Mouse (Mus musculus): ENCODE data around the gene Hoxa13. TPM values are rescaled to one million over a fixed set of nuclear protein-coding genes. Genes with fewer than 3 reads are reported as not detected.

Gene Hoxa13
- not detected in 2 replicates for total RNA-seq (2015; ENCODE audit: low replicate concordance)
- total RNA-seq (2017; ENCODE audit: low replicate concordance), result not detected in 2 replicates

GRCm38 (mm10) chr6:52260654-52261575 lies at the start of gene Hoxa13:
Gene Hoxa13, minus strand, starts transcription at chr6:52260880.
- no peak for ATAC-seq (replicated peaks; ENCODE audit: low FRiP score, poor library complexity, severe bottlenecking)

GRCm38 (mm10) chr6:52310366-52310765 lies 49.7 kb upstream of the Hoxa13 start:
- ATAC-seq (replicated peaks; ENCODE audit: low FRiP score, poor library complexity, severe bottlenecking), result no peak

- no peak for ATAC-seq (replicated peaks; ENCODE audit: low FRiP score, poor library complexity, severe bottlenecking)
Observed at GRCm38 (mm10) chr6:52309766-52310165, 49.1 kb upstream of the Hoxa13 start.

- no peak for ATAC-seq (replicated peaks; ENCODE audit: low FRiP score, poor library complexity, severe bottlenecking)
Observed at GRCm38 (mm10) chr6:52305877-52306389, 45.3 kb upstream of the Hoxa13 start.

- no peak for ATAC-seq (replicated peaks; ENCODE audit: low FRiP score, poor library complexity, severe bottlenecking)
Observed at GRCm38 (mm10) chr6:52303426-52303825, 42.7 kb upstream of the Hoxa13 start.

- ATAC-seq (replicated peaks; ENCODE audit: low FRiP score, poor library complexity, severe bottlenecking), result no peak
Observed at GRCm38 (mm10) chr6:52300806-52301205, 40.1 kb upstream of the Hoxa13 start.

GRCm38 (mm10) chr6:52298511-52298910 lies 37.8 kb upstream of the Hoxa13 start:
- ATAC-seq (replicated peaks; ENCODE audit: low FRiP score, poor library complexity, severe bottlenecking), result no peak

GRCm38 (mm10) chr6:52294616-52295015 lies 33.9 kb upstream of the Hoxa13 start:
- no peak for ATAC-seq (replicated peaks; ENCODE audit: low FRiP score, poor library complexity, severe bottlenecking)

GRCm38 (mm10) chr6:52292328-52292727 lies 31.6 kb upstream of the Hoxa13 start:
- no peak for ATAC-seq (replicated peaks; ENCODE audit: low FRiP score, poor library complexity, severe bottlenecking)

- no peak for ATAC-seq (replicated peaks; ENCODE audit: low FRiP score, poor library complexity, severe bottlenecking)
Observed at GRCm38 (mm10) chr6:52291021-52291860, 30.6 kb upstream of the Hoxa13 start.

- ATAC-seq (replicated peaks; ENCODE audit: low FRiP score, poor library complexity, severe bottlenecking), result no peak
Observed at GRCm38 (mm10) chr6:52290186-52290585, 29.5 kb upstream of the Hoxa13 start.

- ATAC-seq (replicated peaks; ENCODE audit: low FRiP score, poor library complexity, severe bottlenecking), result no peak
Observed at GRCm38 (mm10) chr6:52283896-52284295, 23.2 kb upstream of the Hoxa13 start.

GRCm38 (mm10) chr6:52281084-52281483 lies 20.4 kb upstream of the Hoxa13 start:
- no peak for ATAC-seq (replicated peaks; ENCODE audit: low FRiP score, poor library complexity, severe bottlenecking)

- ATAC-seq (replicated peaks; ENCODE audit: low FRiP score, poor library complexity, severe bottlenecking), result no peak
Observed at GRCm38 (mm10) chr6:52276920-52277319, 16.2 kb upstream of the Hoxa13 start.

GRCm38 (mm10) chr6:52276382-52276781 lies 15.7 kb upstream of the Hoxa13 start:
- ATAC-seq (replicated peaks; ENCODE audit: low FRiP score, poor library complexity, severe bottlenecking), result no peak

GRCm38 (mm10) chr6:52275563-52276280 lies 15.0 kb upstream of the Hoxa13 start:
- no peak for ATAC-seq (replicated peaks; ENCODE audit: low FRiP score, poor library complexity, severe bottlenecking)

GRCm38 (mm10) chr6:52274576-52274975 lies 13.9 kb upstream of the Hoxa13 start:
- no peak for ATAC-seq (replicated peaks; ENCODE audit: low FRiP score, poor library complexity, severe bottlenecking)

- ATAC-seq (replicated peaks; ENCODE audit: low FRiP score, poor library complexity, severe bottlenecking), result no peak
Observed at GRCm38 (mm10) chr6:52273656-52274280, 13.1 kb upstream of the Hoxa13 start.

All from erythroid progenitor cell, adult 5-6 weeks (primary cell).